Mouse (Mus musculus): ENCODE measurements at regions not wholly inside any gene's neighbourhood (a gene's known extent, or its start where the extent isn't known, plus 50 kb on each side); places are given as distances from the start of the nearest gene placed in this dataset.
A peak's percentile ranks its signal among the peaks of the same experiment; 100 is the strongest.

- no peak overlapping the region for H3K4me3 ChIP-seq
- H3K27me3 ChIP-seq (ENCODE audit: low read depth, poor library complexity, severe bottlenecking), result no peaks in the 10 kb centered on the region
- DNase-seq (ENCODE audit: low spot score), result no peak
- H3K4me1 ChIP-seq, result no peaks in the 10 kb centered on the region
- H3K36me3 ChIP-seq, result no peaks in the 10 kb centered on the region
- WGBS, result 50% methylated on average over 5 of the region's 5 CpGs
- no peak overlapping the region for H3K27ac ChIP-seq
- no peaks in the 10 kb centered on the region for H3K9me3 ChIP-seq (replicated peaks)
These were observed 110.9 kb upstream of the Kctd3 start for GRCm38 (mm10) chr1:189118582-189118981.

GRCm38 (mm10) chr1:189115914-189116313, 108.3 kb upstream of the Kctd3 start:
- DNase-seq (ENCODE audit: low spot score), result no peak

GRCm38 (mm10) chr1:189115279-189115678, 107.6 kb upstream of the Kctd3 start:
- no peak for DNase-seq (ENCODE audit: low spot score)
- Histone ChIP-seq H3K36me3 (no peaks in the 10 kb centered on the region), H3K9me3 (replicated peaks) (no peaks in the 10 kb centered on the region), H3K27ac (no peak overlapping the region), H3K27me3 (ENCODE audit: low read depth, poor library complexity, severe bottlenecking) (no peaks in the 10 kb centered on the region), H3K4me1 (peaks cover 5% of the 10 kb centered on the region; the same call in 1 of the 2 replicates), H3K4me3 (no peak overlapping the region)
- 97% methylated on average over 1 of the region's 1 CpGs for WGBS

More at GRCm38 (mm10) chr1:189115914-189116313, 108.3 kb upstream of the Kctd3 start:
- Histone ChIP-seq H3K4me3 (no peak overlapping the region), H3K27ac (no peak overlapping the region), H3K9me3 (replicated peaks) (no peaks in the 10 kb centered on the region), H3K4me1 (peaks cover 5% of the 10 kb centered on the region; the same call in 1 of the 2 replicates), H3K36me3 (no peaks in the 10 kb centered on the region), H3K27me3 (ENCODE audit: low read depth, poor library complexity, severe bottlenecking) (no peaks in the 10 kb centered on the region)
- WGBS, result 91% methylated on average over 8 of the region's 8 CpGs

- no peaks in the 10 kb centered on the region for H3K27me3 ChIP-seq (ENCODE audit: low read depth, poor library complexity, severe bottlenecking)
- H3K4me3 ChIP-seq, result no peak overlapping the region
- peaks cover 9% of the 10 kb centered on the region for H3K4me1 ChIP-seq
- 74% methylated on average over 8 of the region's 8 CpGs for WGBS
- no peaks in the 10 kb centered on the region for H3K36me3 ChIP-seq
- H3K27ac ChIP-seq, result no peak overlapping the region
- no peak for DNase-seq (ENCODE audit: low spot score)
- no peaks in the 10 kb centered on the region for H3K9me3 ChIP-seq (replicated peaks)
These were observed 100.8 kb upstream of the Kctd3 start for GRCm38 (mm10) chr1:189108260-189109035.

- no peak for DNase-seq (ENCODE audit: low spot score)
- H3K27me3 ChIP-seq (ENCODE audit: low read depth, poor library complexity, severe bottlenecking), result no peaks in the 10 kb centered on the region
- H3K9me3 ChIP-seq (replicated peaks), result no peaks in the 10 kb centered on the region
- 77% methylated on average over 8 of the region's 8 CpGs for WGBS
- no peak overlapping the region for H3K4me3 ChIP-seq
- no peak overlapping the region for H3K27ac ChIP-seq
- peaks cover 9% of the 10 kb centered on the region for H3K4me1 ChIP-seq
- H3K36me3 ChIP-seq, result no peaks in the 10 kb centered on the region
These were observed 100.2 kb upstream of the Kctd3 start for GRCm38 (mm10) chr1:189107841-189108240.

- Histone ChIP-seq H3K27me3 (ENCODE audit: low read depth, poor library complexity, severe bottlenecking) (no peaks in the 10 kb centered on the region), H3K9me3 (replicated peaks) (no peaks in the 10 kb centered on the region), H3K4me1 (peaks cover 9% of the 10 kb centered on the region), H3K4me3 (no peak overlapping the region), H3K36me3 (no peaks in the 10 kb centered on the region), H3K27ac (no peak overlapping the region)
- DNase-seq (ENCODE audit: low spot score), result no peak
- WGBS, result 91% methylated on average over 3 of the region's 3 CpGs
These were observed 99.5 kb upstream of the Kctd3 start for GRCm38 (mm10) chr1:189107156-189107555.

- no peak overlapping the region for H3K27ac ChIP-seq
- no peaks in the 10 kb centered on the region for H3K9me3 ChIP-seq (replicated peaks)
- no peaks in the 10 kb centered on the region for H3K27me3 ChIP-seq (ENCODE audit: low read depth, poor library complexity, severe bottlenecking)
- WGBS, result 51% methylated on average over 4 of the region's 4 CpGs
- H3K4me3 ChIP-seq, result no peak overlapping the region
- no peak for DNase-seq (ENCODE audit: low spot score)
- H3K4me1 ChIP-seq, result peaks cover 4% of the 10 kb centered on the region; the same call in 1 of the 2 replicates
- H3K36me3 ChIP-seq, result no peaks in the 10 kb centered on the region
These were observed 97.6 kb upstream of the Kctd3 start for GRCm38 (mm10) chr1:189105276-189105675.

GRCm38 (mm10) chr1:189102781-189103180, 95.1 kb upstream of the Kctd3 start:
- Histone ChIP-seq H3K4me1 (peaks cover 16% of the 10 kb centered on the region), H3K4me3 (no peak overlapping the region), H3K36me3 (no peaks in the 10 kb centered on the region), H3K9me3 (replicated peaks) (no peaks in the 10 kb centered on the region), H3K27ac (no peak overlapping the region), H3K27me3 (ENCODE audit: low read depth, poor library complexity, severe bottlenecking) (no peaks in the 10 kb centered on the region)
- WGBS, result 91% methylated on average over 3 of the region's 3 CpGs
- DNase-seq (ENCODE audit: low spot score), result no peak

- H3K4me3 ChIP-seq, result no peak overlapping the region
- H3K27ac ChIP-seq, result no peak overlapping the region
- H3K27me3 ChIP-seq (ENCODE audit: low read depth, poor library complexity, severe bottlenecking), result no peaks in the 10 kb centered on the region
- no peaks in the 10 kb centered on the region for H3K36me3 ChIP-seq
- H3K9me3 ChIP-seq (replicated peaks), result no peaks in the 10 kb centered on the region
- 67% methylated on average over 2 of the region's 2 CpGs for WGBS
- H3K4me1 ChIP-seq, result peaks cover 18% of the 10 kb centered on the region
- no peak for DNase-seq (ENCODE audit: low spot score)
These were observed 91.5 kb upstream of the Kctd3 start for GRCm38 (mm10) chr1:189099121-189099520.

GRCm38 (mm10) chr1:189092819-189093218, 85.2 kb upstream of the Kctd3 start:
- H3K27ac ChIP-seq, result no peak overlapping the region
- no peaks in the 10 kb centered on the region for H3K36me3 ChIP-seq
- H3K27me3 ChIP-seq (ENCODE audit: low read depth, poor library complexity, severe bottlenecking), result no peaks in the 10 kb centered on the region
- no peak overlapping the region for H3K4me3 ChIP-seq
- H3K4me1 ChIP-seq, result peaks cover 8% of the 10 kb centered on the region; the same call in 1 of the 2 replicates
- no peak for DNase-seq (ENCODE audit: low spot score)
- 76% methylated on average over 3 of the region's 3 CpGs for WGBS
- H3K9me3 ChIP-seq (replicated peaks), result no peaks in the 10 kb centered on the region

- WGBS, result 84% methylated on average over 2 of the region's 2 CpGs
- DNase-seq (ENCODE audit: low spot score), result no peak
- Histone ChIP-seq H3K36me3 (no peaks in the 10 kb centered on the region), H3K27me3 (ENCODE audit: low read depth, poor library complexity, severe bottlenecking) (no peaks in the 10 kb centered on the region), H3K4me1 (peaks cover 8% of the 10 kb centered on the region; the same call in 1 of the 2 replicates), H3K9me3 (replicated peaks) (no peaks in the 10 kb centered on the region), H3K27ac (no peak overlapping the region), H3K4me3 (no peak overlapping the region)
These were observed 77.6 kb upstream of the Kctd3 start for GRCm38 (mm10) chr1:189085245-189085644.

GRCm38 (mm10) chr1:189081267-189081666, 73.6 kb upstream of the Kctd3 start:
- Histone ChIP-seq H3K9me3 (replicated peaks) (no peaks in the 10 kb centered on the region), H3K27me3 (ENCODE audit: low read depth, poor library complexity, severe bottlenecking) (no peaks in the 10 kb centered on the region), H3K27ac (peak overlapping the region; percentile 59; the same call in 1 of the 2 replicates), H3K4me1 (peaks cover 10% of the 10 kb centered on the region; the same call in 1 of the 2 replicates), H3K4me3 (no peak overlapping the region), H3K36me3 (no peaks in the 10 kb centered on the region)
- 78% methylated on average over 2 of the region's 2 CpGs for WGBS
- no peak for DNase-seq (ENCODE audit: low spot score)

GRCm38 (mm10) chr1:189080797-189081196, 73.2 kb upstream of the Kctd3 start:
- Histone ChIP-seq H3K4me1 (peaks cover 13% of the 10 kb centered on the region; the same call in 1 of the 2 replicates), H3K4me3 (no peak overlapping the region), H3K9me3 (replicated peaks) (no peaks in the 10 kb centered on the region), H3K27ac (peak overlapping the region; percentile 59; the same call in 1 of the 2 replicates), H3K27me3 (ENCODE audit: low read depth, poor library complexity, severe bottlenecking) (no peaks in the 10 kb centered on the region), H3K36me3 (no peaks in the 10 kb centered on the region)
- WGBS, result 23% methylated on average over 9 of the region's 9 CpGs
- DNase-seq (ENCODE audit: low spot score), result peak; percentile 88
